Mouse (Mus musculus): ENCODE measurements around the gene Ssrp1. TPM values are rescaled to one million over a fixed set of nuclear protein-coding genes. Genes with fewer than 3 reads are reported as not detected.
A peak's percentile ranks its signal among the peaks of the same experiment; 100 is the strongest.

The Ssrp1 gene
- polyA plus RNA-seq, 1 experiment from 2014 or later = 130 TPM

GRCm38 (mm10) chr2:85038336-85038735 lies 1.3 kb downstream of the Ssrp1 start:
- peaks cover 3 to 13% of the 10 kb centered on the region in 2 experiments for H3K4me1 ChIP-seq (ENCODE audit: control insufficient read depth in 2 of 2, insufficient read depth in 2 of 2, low read length in 2 of 2)
- H3K4me3 ChIP-seq (ENCODE audit: control insufficient read depth in 1 of 2, insufficient read depth in 1 of 2, low read depth in 1 of 2, low read length in 2 of 2) = peak overlapping the region; percentile 76 to 83; a peak in 3 of 4 replicates
- 0 out of 2 replicates have a peak, but pooled peaks cover 5% of the 10 kb centered on the region for H3K27me3 ChIP-seq (ENCODE audit: control insufficient read depth, insufficient read depth, low read length)
- H3K9ac ChIP-seq (ENCODE audit: low read length) = peak overlapping the region; percentile 93
- no peak for ATAC-seq (ENCODE audit: insufficient number of reproducible peaks, insufficient read depth, low FRiP score, low read depth)
- H3K36me3 ChIP-seq (ENCODE audit: control insufficient read depth, insufficient read depth, low read length) = peaks cover 53% of the 10 kb centered on the region
- H3K9me3 ChIP-seq (ENCODE audit: control insufficient read depth, low read length) = no peaks in the 10 kb centered on the region
- 82% methylated on average over 13 of the region's 13 CpGs for WGBS
- H3K4me2 ChIP-seq (ENCODE audit: low read length) = peak overlapping the region; percentile 89
- no peak overlapping the region for H3K27ac ChIP-seq (replicated peaks in 1 of 2; ENCODE audit: control insufficient read depth in 1 of 2, insufficient read depth in 1 of 2, low read depth in 2 of 2, low read length in 2 of 2)

GRCm38 (mm10) chr2:85043623-85044022 lies 6.6 kb downstream of the Ssrp1 start:
- Histone ChIP-seq H3K36me3 (ENCODE audit: control insufficient read depth, insufficient read depth, low read length) (peaks cover 84% of the 10 kb centered on the region), H3K4me2 (ENCODE audit: low read length) (no peak overlapping the region), H3K9me3 (ENCODE audit: control insufficient read depth, low read length) (no peaks in the 10 kb centered on the region), H3K4me1 (ENCODE audit: control insufficient read depth in 2 of 2, insufficient read depth in 2 of 2, low read length in 2 of 2) (peaks cover 2 to 7% of the 10 kb centered on the region in 2 experiments; a peak in 2 of 4 replicates), H3K4me3 (ENCODE audit: control insufficient read depth in 1 of 2, insufficient read depth in 1 of 2, low read depth in 1 of 2, low read length in 2 of 2) (no peak overlapping the region), H3K27ac (replicated peaks in 1 of 2; ENCODE audit: control insufficient read depth in 1 of 2, insufficient read depth in 1 of 2, low read depth in 2 of 2, low read length in 2 of 2) (no peak overlapping the region), H3K9ac (ENCODE audit: low read length) (no peak overlapping the region), H3K27me3 (ENCODE audit: control insufficient read depth, insufficient read depth, low read length) (no peaks in the 10 kb centered on the region)
- WGBS = 92% methylated on average over 7 of the region's 7 CpGs
- ATAC-seq (ENCODE audit: insufficient number of reproducible peaks, insufficient read depth, low FRiP score, low read depth) = no peak

GRCm38 (mm10) chr2:85046222-85046621 lies 9.2 kb downstream of the Ssrp1 start:
- H3K4me1 ChIP-seq (ENCODE audit: control insufficient read depth in 2 of 2, insufficient read depth in 2 of 2, low read length in 2 of 2) = peaks cover 8 to 24% of the 10 kb centered on the region in 2 experiments; a peak in 3 of 4 replicates
- H3K4me3 ChIP-seq (ENCODE audit: control insufficient read depth in 1 of 2, insufficient read depth in 1 of 2, low read depth in 1 of 2, low read length in 2 of 2) = no peak overlapping the region
- no peaks in the 10 kb centered on the region for H3K9me3 ChIP-seq (ENCODE audit: control insufficient read depth, low read length)
- no peak overlapping the region for H3K4me2 ChIP-seq (ENCODE audit: low read length)
- H3K27me3 ChIP-seq (ENCODE audit: control insufficient read depth, insufficient read depth, low read length) = no peaks in the 10 kb centered on the region
- no peak overlapping the region for H3K9ac ChIP-seq (ENCODE audit: low read length)
- ATAC-seq (ENCODE audit: insufficient number of reproducible peaks, insufficient read depth, low FRiP score, low read depth) = no peak
- 56% methylated on average over 8 of the region's 8 CpGs for WGBS
- no peak overlapping the region for H3K27ac ChIP-seq (replicated peaks in 1 of 2; ENCODE audit: control insufficient read depth in 1 of 2, insufficient read depth in 1 of 2, low read depth in 2 of 2, low read length in 2 of 2)
- peaks cover 58% of the 10 kb centered on the region for H3K36me3 ChIP-seq (ENCODE audit: control insufficient read depth, insufficient read depth, low read length)

- Histone ChIP-seq H3K4me3 (ENCODE audit: control insufficient read depth in 1 of 2, insufficient read depth in 1 of 2, low read depth in 1 of 2, low read length in 2 of 2) (peak overlapping the region; percentile 64 to 75), H3K27ac (replicated peaks in 1 of 2; ENCODE audit: control insufficient read depth in 1 of 2, insufficient read depth in 1 of 2, low read depth in 2 of 2, low read length in 2 of 2) (peak overlapping the region; percentile 13 to 59; a peak in 2 of 4 replicates), H3K36me3 (ENCODE audit: control insufficient read depth, insufficient read depth, low read length) (peaks cover 53% of the 10 kb centered on the region), H3K4me2 (ENCODE audit: low read length) (peak overlapping the region; percentile 89), H3K9ac (ENCODE audit: low read length) (peak overlapping the region; percentile 84), H3K9me3 (ENCODE audit: control insufficient read depth, low read length) (no peaks in the 10 kb centered on the region), H3K27me3 (ENCODE audit: control insufficient read depth, insufficient read depth, low read length) (no peaks in the 10 kb centered on the region), H3K4me1 (ENCODE audit: control insufficient read depth in 2 of 2, insufficient read depth in 2 of 2, low read length in 2 of 2) (peaks cover 11 to 24% of the 10 kb centered on the region in 2 experiments; a peak in 3 of 4 replicates)
- 47% methylated on average over 10 of the region's 10 CpGs for WGBS
- no peak for ATAC-seq (ENCODE audit: insufficient number of reproducible peaks, insufficient read depth, low FRiP score, low read depth)
Measured at GRCm38 (mm10) chr2:85047081-85047480, 10.0 kb downstream of the Ssrp1 start.

- Histone ChIP-seq H3K27me3 (ENCODE audit: control insufficient read depth, insufficient read depth, low read length) (no peaks in the 10 kb centered on the region), H3K4me1 (ENCODE audit: control insufficient read depth in 2 of 2, insufficient read depth in 2 of 2, low read length in 2 of 2) (peaks cover 11 to 24% of the 10 kb centered on the region in 2 experiments; a peak in 3 of 4 replicates), H3K9me3 (ENCODE audit: control insufficient read depth, low read length) (no peaks in the 10 kb centered on the region), H3K9ac (ENCODE audit: low read length) (peak within 1 kb of the TSS; percentile 84), H3K27ac (replicated peaks in 1 of 2; ENCODE audit: control insufficient read depth in 1 of 2, insufficient read depth in 1 of 2, low read depth in 2 of 2, low read length in 2 of 2) (peak within 1 kb of the TSS; percentile 83 to 89), H3K4me3 (ENCODE audit: control insufficient read depth in 1 of 2, insufficient read depth in 1 of 2, low read depth in 1 of 2, low read length in 2 of 2) (peak within 1 kb of the TSS; percentile 64 to 75), H3K36me3 (ENCODE audit: control insufficient read depth, insufficient read depth, low read length) (peaks cover 53% of the 10 kb centered on the region), H3K4me2 (ENCODE audit: low read length) (peak within 1 kb of the TSS; percentile 89)
- ATAC-seq (ENCODE audit: insufficient number of reproducible peaks, insufficient read depth, low FRiP score, low read depth) = peak; percentile 87
- 2% methylated on average over 42 of the region's 42 CpGs for WGBS
Measured at GRCm38 (mm10) chr2:85047596-85048167, 10.6 kb downstream of the Ssrp1 start, which contains the start of gene Tnks1bp1. Gene Tnks1bp1, plus strand, starts transcription at chr2:85048022.

- Histone ChIP-seq H3K27me3 (ENCODE audit: control insufficient read depth, insufficient read depth, low read length) (no peaks in the 10 kb centered on the region), H3K9ac (ENCODE audit: low read length) (peak overlapping the region; percentile 84), H3K4me2 (ENCODE audit: low read length) (peak overlapping the region; percentile 89), H3K9me3 (ENCODE audit: control insufficient read depth, low read length) (no peaks in the 10 kb centered on the region), H3K27ac (replicated peaks in 1 of 2; ENCODE audit: control insufficient read depth in 1 of 2, insufficient read depth in 1 of 2, low read depth in 2 of 2, low read length in 2 of 2) (peak overlapping the region; percentile 83 to 89), H3K4me1 (ENCODE audit: control insufficient read depth in 2 of 2, insufficient read depth in 2 of 2, low read length in 2 of 2) (peaks cover 11 to 24% of the 10 kb centered on the region in 2 experiments; a peak in 3 of 4 replicates), H3K36me3 (ENCODE audit: control insufficient read depth, insufficient read depth, low read length) (peaks cover 52% of the 10 kb centered on the region), H3K4me3 (ENCODE audit: control insufficient read depth in 1 of 2, insufficient read depth in 1 of 2, low read depth in 1 of 2, low read length in 2 of 2) (peak overlapping the region; percentile 64 to 75)
- WGBS = under 1% methylated on average over 32 of the region's 44 CpGs
- peak; percentile 54 for ATAC-seq (ENCODE audit: insufficient number of reproducible peaks, insufficient read depth, low FRiP score, low read depth)
Measured at GRCm38 (mm10) chr2:85048168-85048751, 11.2 kb downstream of the Ssrp1 start.

- Histone ChIP-seq H3K4me2 (ENCODE audit: low read length) (peak overlapping the region; percentile 89), H3K4me3 (ENCODE audit: control insufficient read depth in 1 of 2, insufficient read depth in 1 of 2, low read depth in 1 of 2, low read length in 2 of 2) (peak overlapping the region; percentile 4 to 75; a peak in 1 of 4 replicates), H3K27ac (replicated peaks in 1 of 2; ENCODE audit: control insufficient read depth in 1 of 2, insufficient read depth in 1 of 2, low read depth in 2 of 2, low read length in 2 of 2) (peak overlapping the region in 1 of 2 experiments; percentile 89; a peak in 3 of 4 replicates), H3K36me3 (ENCODE audit: control insufficient read depth, insufficient read depth, low read length) (peaks cover 52% of the 10 kb centered on the region), H3K4me1 (ENCODE audit: control insufficient read depth in 2 of 2, insufficient read depth in 2 of 2, low read length in 2 of 2) (peaks cover 11 to 24% of the 10 kb centered on the region in 2 experiments; a peak in 3 of 4 replicates), H3K9ac (ENCODE audit: low read length) (no peak overlapping the region), H3K27me3 (ENCODE audit: control insufficient read depth, insufficient read depth, low read length) (no peaks in the 10 kb centered on the region), H3K9me3 (ENCODE audit: control insufficient read depth, low read length) (no peaks in the 10 kb centered on the region)
- 79% methylated on average over 4 of the region's 4 CpGs for WGBS
- ATAC-seq (ENCODE audit: insufficient number of reproducible peaks, insufficient read depth, low FRiP score, low read depth) = no peak
Measured at GRCm38 (mm10) chr2:85049277-85049676, 12.2 kb downstream of the Ssrp1 start.

Data from heart, embryonic 14.5 days (tissue).